Comparison of ENCODE assay signal across 10 mouse cellular contexts in the genomic region with DNA sequence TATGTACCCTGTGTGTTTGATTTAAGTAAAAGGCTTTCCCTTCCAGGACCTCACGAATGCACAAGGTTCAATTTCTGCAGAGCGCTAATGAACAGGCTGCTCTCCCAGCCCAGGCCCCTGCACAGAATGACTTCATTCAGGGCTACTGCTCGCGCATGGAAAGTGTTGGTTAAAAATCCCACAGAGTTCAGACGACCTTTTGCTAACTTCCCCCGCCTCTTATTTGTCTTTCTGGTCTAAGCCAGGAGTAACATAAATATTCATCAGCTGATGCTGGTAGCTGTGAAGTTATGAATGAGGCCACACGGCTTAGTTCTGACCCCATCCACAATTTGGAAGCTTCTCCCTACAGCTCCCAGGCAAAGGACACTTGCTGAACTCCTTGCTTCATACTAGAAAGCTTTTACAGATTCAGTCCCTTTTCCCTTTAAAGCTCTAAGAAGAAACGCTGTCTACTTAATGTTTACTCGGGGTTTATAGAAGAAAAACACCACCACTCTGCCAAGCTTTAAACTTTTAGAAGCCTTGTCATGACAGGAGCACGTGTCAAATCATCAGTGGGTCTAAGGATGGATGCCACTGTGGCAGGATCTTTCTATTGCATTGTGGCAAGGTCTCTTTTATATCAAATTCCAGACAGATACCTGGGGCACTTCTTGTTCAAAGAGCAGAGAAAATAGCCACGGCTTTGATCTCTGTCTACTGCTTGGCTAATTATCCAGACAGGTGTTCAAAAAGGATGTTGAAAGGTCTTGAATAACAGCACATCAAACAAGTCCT.
DNase-seq lines count a peak whose midpoint lies in the region; ATAC-seq lines count a peak whose summit lies in the region.
"Had no signal": no experiment of that assay in that cellular context is flagged by ENCODE, and none has a peak within 500 bp of the region (broad histone marks: within the 10 kb centered on the region; RNA-seq: fewer than 3 reads in every experiment).

No protein-coding gene starts in this region.

- 53% methylated on average over 11 of the region's 11 CpGs for WGBS in embryonic facial prominence, embryonic 10.5 days
- 38% methylated on average over 11 of the region's 11 CpGs for WGBS in hindbrain, embryonic 10.5 days
- WGBS in midbrain, embryonic 11.5 days, result 28% methylated on average over 11 of the region's 11 CpGs

- H3K36me3 ChIP-seq in embryonic facial prominence, embryonic 10.5 days (replicated peaks), result no peaks in the 10 kb centered on the region
- H3K36me3 ChIP-seq in hindbrain, embryonic 10.5 days, result no peaks in the 10 kb centered on the region
- H3K36me3 ChIP-seq in midbrain, embryonic 11.5 days (ENCODE audit: control insufficient read depth, insufficient read depth, low read length), result no peaks in the 10 kb centered on the region
- H3K36me3 ChIP-seq: liver, embryonic 12.5 days had no signal

- no peak overlapping the region for H3K27ac ChIP-seq in embryonic facial prominence, embryonic 10.5 days (replicated peaks)
- H3K27ac ChIP-seq in hindbrain, embryonic 10.5 days, result no peak overlapping the region
- peak overlapping the region; percentile 22; the same call in 1 of the 2 replicates for H3K27ac ChIP-seq in midbrain, embryonic 11.5 days (ENCODE audit: low read depth, low read length)
- H3K27ac ChIP-seq: liver, embryonic 12.5 days had no signal

- no peak overlapping the region for H3K4me3 ChIP-seq in embryonic facial prominence, embryonic 10.5 days
- no peak overlapping the region for H3K4me3 ChIP-seq in hindbrain, embryonic 10.5 days
- H3K4me3 ChIP-seq in midbrain, embryonic 11.5 days (ENCODE audit: low read depth, low read length), result no peak overlapping the region
- H3K4me3 ChIP-seq: liver, embryonic 12.5 days had no signal

- H3K4me1 ChIP-seq in embryonic facial prominence, embryonic 10.5 days, result peaks cover 9% of the 10 kb centered on the region
- H3K4me1 ChIP-seq in hindbrain, embryonic 10.5 days (replicated peaks), result peaks cover 17% of the 10 kb centered on the region
- H3K4me1 ChIP-seq in midbrain, embryonic 11.5 days (ENCODE audit: control insufficient read depth, insufficient read depth, low read length), result peaks cover 3% of the 10 kb centered on the region
- H3K4me1 ChIP-seq: liver, embryonic 12.5 days had no signal

- no peak overlapping the region; the same call in 1 of the 2 replicates for H3K9ac ChIP-seq in midbrain, embryonic 11.5 days (ENCODE audit: low read length)
- H3K9ac ChIP-seq: liver, embryonic 12.5 days had no signal

- no peaks in the 10 kb centered on the region for H3K27me3 ChIP-seq in embryonic facial prominence, embryonic 10.5 days (replicated peaks; ENCODE audit: low read depth, poor library complexity, severe bottlenecking)
- no peaks in the 10 kb centered on the region for H3K27me3 ChIP-seq in hindbrain, embryonic 10.5 days (ENCODE audit: insufficient read depth, poor library complexity, severe bottlenecking)
- H3K27me3 ChIP-seq in midbrain, embryonic 11.5 days (ENCODE audit: control insufficient read depth, insufficient read depth, low read length), result no peaks in the 10 kb centered on the region
- H3K27me3 ChIP-seq: liver, embryonic 12.5 days had no signal

- no peaks in the 10 kb centered on the region for H3K9me3 ChIP-seq in embryonic facial prominence, embryonic 10.5 days
- H3K9me3 ChIP-seq in hindbrain, embryonic 10.5 days, result no peaks in the 10 kb centered on the region
- H3K9me3 ChIP-seq in midbrain, embryonic 11.5 days (ENCODE audit: control insufficient read depth, low read length), result no peaks in the 10 kb centered on the region
- H3K9me3 ChIP-seq: liver, embryonic 12.5 days had no signal

- peak; percentile 5 for DNase-seq in kidney, postnatal 14 days
- DNase-seq in kidney, postnatal 36 days, result no peak
- peak; percentile 17 for DNase-seq in embryonic facial prominence, embryonic 10.5 days (ENCODE audit: low spot score)
- peak; percentile 17 for DNase-seq in hindbrain, embryonic 10.5 days (ENCODE audit: low spot score)
- DNase-seq in midbrain, embryonic 11.5 days (ENCODE audit: low spot score, missing footprints), result peak; percentile 89
- DNase-seq in urinary bladder, postnatal 14 days (ENCODE audit: low spot score), result no peak
- no peak for DNase-seq in left cerebral cortex, postnatal 25 days (ENCODE audit: low spot score in 2 of 2)
- DNase-seq: cerebellum, postnatal 36 days had no signal

- no peak overlapping the region for H3K4me2 ChIP-seq in midbrain, embryonic 11.5 days
- H3K4me2 ChIP-seq: liver, embryonic 12.5 days had no signal

- intact Hi-C loops in left cerebral cortex, postnatal 25 days (cut with DNase I), result loop anchor here (10.0 kb wide), 3 partner anchors 451 to 1461 kb away; no protein-coding TSS in a partner anchor

- ATAC-seq in midbrain, embryonic 11.5 days (ENCODE audit: low FRiP score), result peak; percentile 89
- no peak for ATAC-seq in granulocyte monocyte progenitor cell, adult 5-6 weeks (replicated peaks; ENCODE audit: poor library complexity, severe bottlenecking)
- ATAC-seq: liver, embryonic 12.5 days had no signal

Comparison
In these comparisons a context has a peak if more than half of its experiments do, and no peak if none do; other contexts are left out.
1. DNase-seq: peak in kidney, postnatal 14 days (single experiment), embryonic facial prominence, embryonic 10.5 days (single experiment), hindbrain, embryonic 10.5 days (single experiment) and midbrain, embryonic 11.5 days (single experiment); none in kidney, postnatal 36 days (0 of 2), urinary bladder, postnatal 14 days (single experiment) and left cerebral cortex, postnatal 25 days (0 of 2).